Mouse (Mus musculus) urinary bladder, postnatal 4 days (tissue): Measurements from ENCODE around the gene Agtpbp1.
"Not testable (repeated sequence)": the region's sequence is repeated elsewhere in the genome, so short reads cannot be mapped to it uniquely, and the experiment has no call there.

Experiments
- DNase-seq, 2 experiments: peaks; one replicate each; pipeline ENCODE4 v3.0.0; 2021 to 2022; ENCODE audit warnings: low spot score in 2 of 2

The Agtpbp1 gene

DNA sequence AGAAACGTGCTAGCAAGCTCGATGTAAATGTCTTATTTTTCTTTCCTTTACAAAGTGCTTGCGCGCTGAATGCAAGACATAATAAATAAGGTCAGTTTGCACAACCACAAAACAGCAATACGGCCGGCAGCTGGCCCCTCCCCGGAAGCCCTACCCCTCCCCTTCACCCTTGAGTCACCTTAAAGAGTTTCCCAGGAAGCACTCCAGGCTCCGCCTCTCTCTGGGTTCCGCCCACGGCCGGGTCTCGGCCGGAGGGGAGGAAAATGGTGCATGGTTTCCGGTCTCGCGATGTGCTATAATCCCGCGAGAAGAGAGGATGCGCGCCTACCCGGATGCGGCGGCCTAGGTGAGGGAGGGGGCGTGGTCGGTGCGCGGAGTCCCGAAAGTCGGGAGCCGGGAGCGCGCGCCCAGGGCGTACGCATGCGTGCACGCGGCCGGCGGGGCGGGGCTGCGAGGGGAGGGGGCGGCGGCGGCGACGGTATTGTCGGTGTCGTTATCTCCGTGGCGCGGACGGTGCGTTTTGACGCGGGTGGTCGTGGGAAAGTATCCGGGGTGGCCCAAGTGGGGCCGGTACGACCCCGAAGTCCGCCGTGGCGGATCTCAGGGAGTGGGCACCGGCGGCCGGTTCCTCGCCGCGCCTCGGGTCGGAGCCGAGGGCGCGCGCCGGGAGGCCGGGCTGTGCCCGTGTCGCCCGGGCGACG, at the start of gene Agtpbp1, which contains the start of gene Naa35:
TSS of gene Agtpbp1 (minus strand) at position 281 of the 701 bp plus-strand sequence.
TSS of gene Naa35 (plus strand) at position 313 of the 701 bp plus-strand sequence.
- peak; percentile 99 to 100 for DNase-seq

DNA sequence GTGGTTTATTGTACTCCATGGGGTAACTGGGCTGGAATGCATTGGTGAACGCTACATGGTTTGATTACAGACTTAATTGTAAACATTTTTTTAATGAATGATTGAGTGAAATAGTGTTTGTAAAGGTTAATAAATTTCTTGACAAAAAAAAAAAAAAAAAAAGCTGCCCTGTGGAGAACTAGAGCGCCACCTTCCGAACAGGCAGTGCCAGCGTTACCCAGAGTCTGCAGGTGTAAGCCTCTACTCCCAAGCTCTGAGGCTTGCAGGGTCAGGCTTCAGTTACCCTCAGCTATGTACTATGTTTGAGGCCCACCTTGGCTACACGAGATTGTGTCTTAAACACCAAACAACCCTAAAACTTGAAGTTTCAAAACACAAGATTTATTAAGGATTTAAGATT, 49.6 kb upstream of the Agtpbp1 start:
- no peak for DNase-seq

DNA sequence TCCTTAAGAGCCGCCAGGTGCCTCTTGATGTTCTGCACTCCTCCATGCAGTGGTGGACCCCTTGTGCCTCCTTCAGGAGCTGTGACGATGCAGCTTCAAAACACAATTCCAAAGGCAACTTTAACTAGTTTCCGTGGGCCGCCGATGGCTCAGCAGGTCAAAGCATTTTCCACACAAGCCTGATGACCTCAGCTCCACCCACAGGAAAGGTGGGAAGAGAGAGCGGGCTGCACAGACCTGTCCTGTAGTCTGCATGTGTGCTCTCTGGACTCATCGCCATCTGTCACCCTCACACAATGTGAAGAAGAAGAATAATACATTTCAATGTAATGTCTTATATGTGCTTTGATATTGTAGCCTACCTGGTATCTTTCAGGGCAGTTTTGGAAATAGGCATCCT, 41.7 kb upstream of the Agtpbp1 start:
- DNase-seq, result no peak

DNA sequence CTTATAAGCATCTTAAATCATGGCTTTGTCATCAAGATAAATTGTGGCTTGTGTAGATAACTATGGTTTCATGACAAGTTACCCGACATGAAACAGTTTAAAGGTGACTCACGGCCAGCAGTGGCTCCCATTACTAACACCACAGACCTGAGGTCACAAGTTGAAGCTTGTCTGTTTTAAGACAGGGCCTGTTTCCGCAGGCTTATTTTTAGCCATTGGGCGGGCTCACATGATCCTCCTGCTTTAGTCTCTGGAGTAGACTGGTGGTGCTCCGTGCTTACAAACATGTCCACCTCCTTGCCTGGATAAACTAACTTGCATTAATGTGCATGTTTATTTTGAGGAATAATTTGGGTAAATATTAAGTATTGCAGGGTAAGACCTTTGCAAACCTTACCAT, 39.9 kb upstream of the Agtpbp1 start:
- no peak for DNase-seq

DNA sequence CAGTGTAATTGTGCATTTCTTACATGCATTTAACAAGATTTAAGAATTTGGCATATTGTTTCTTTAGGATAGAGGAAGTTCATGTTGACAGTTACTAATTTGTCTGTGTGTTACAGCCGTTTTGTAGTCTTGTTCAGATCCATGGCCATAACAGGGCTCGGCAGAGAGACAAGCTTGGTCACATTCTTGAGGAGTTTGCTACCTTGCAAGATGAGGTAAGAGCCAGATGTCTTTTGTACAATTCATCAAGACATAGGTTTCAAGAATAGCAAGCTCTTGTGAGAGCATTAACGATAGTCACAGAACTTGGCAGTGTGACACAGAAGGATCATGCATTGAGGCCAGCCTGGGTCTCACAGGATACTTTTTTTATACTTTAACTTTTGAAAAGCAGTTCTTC, 39.4 kb upstream of the Agtpbp1 start:
- no peak for DNase-seq

DNA sequence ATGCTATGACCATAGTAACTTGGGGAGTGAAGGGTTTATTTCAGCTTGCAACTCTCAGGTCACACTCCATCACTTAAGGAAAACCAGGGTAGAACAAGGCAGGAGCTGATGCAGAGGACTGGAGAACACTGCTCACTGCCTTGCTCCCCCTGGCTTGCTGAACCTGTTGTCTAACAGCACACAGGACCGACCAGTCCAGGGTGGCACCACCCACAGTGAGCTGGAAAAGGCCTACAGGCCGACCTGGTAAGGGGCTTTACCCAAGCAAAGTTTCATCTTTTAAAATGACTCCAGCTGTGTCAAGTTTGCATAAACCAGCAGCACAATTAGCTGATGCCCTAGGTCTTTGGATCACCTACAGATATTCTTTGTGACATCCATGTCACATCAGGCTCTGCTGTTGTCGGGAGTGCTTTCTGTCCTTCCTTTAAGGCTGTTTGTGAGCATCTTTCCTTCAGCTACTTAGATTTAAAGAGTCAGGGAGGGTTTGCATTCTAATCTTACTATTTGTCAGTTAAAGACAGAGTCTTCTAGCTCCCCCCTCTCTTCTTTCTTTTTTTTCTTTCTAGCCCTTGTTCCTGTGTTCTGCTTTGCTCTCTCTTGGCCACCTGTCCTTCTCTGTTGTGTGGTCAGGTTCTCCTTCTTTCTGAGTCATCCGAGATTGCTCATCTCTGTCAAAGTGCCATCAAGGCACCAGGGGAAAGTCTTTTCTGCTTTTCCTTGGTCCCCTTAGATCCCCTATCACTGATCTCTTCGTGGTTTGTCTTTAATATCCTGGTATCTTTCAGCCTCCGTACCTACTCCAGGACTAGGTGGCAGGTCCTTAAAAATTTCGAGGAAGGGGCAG, 36.8 kb upstream of the Agtpbp1 start:
- no peak for DNase-seq

DNA sequence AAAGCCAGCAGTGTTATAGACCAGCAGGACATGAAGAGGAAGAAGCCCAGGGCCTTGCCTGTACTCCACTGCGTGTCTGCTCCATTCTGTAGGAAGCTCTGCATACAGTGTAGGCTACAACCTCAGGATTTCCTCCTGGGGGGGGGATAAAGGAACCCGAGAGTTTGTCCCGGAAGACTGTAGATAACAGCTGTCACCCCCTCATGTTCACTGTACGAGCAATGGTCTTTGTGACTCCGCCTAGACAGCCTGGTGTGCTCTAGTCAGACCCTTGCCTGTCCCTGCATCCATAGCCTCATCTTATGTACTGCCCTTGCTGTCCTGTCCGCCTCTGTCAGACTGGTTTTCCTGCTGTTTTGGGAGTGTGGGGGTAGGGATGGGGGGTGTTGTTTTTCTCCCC, 33.4 kb upstream of the Agtpbp1 start:
- DNase-seq, result no peak

DNA sequence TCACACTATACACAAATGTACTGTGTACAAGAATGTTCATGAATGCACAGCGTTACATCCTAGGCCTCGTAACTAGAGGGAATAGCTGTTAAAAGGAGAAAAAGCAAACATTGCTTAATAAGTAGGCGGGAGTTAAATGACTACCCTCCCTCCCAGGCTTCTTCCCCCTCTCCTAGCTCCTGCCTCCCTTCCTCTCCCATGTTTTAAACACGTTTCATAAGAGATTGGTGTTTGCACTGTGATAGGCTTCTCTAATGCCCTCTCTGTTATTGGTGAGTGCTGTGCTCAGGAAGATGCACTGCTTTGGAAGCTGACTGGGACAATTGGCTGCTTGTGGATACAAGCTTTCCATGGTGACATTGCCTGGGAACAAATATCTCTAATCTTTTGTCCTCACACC, 30.5 kb upstream of the Agtpbp1 start:
- no peak for DNase-seq

DNA sequence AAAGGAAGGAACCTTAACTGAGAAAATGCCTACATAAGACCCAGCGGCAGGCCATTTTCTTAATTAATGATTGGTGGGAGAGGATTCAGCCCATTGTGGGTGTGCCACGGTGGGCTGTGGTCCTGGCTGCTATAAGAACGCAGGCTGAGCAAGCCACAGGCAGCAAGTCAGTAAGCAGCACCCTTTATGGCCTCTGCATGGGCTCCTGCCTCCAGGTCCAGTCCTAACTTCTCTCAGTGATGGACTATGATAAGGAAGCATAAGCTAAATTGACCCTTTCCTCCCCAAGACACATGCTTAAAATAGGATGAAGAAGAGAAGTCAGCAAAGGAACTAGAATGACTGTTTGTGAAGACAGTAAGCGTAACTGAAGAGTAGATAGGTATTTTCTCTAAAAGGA, 30.1 kb upstream of the Agtpbp1 start:
- no peak for DNase-seq

DNA sequence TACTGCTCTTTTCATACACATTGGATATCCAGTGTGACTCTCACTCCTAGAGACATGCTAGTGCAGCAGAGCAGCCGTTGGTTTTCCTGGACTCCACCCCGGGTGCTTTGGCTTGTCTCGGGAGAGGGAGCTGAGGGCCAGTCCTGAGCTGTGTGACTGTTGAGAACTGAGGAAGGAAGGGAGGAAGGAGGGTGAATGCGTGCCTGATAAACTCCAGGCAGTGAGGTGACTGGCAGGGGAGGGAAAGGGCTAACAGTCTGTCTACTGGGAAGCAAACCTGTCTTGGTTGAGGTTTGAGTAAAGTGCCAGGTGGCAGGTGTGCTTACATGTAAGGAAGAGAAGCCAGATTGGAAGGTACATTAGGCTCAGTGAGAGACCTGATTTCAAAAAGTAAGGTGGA, 28.8 kb upstream of the Agtpbp1 start:
- no peak for DNase-seq

DNA sequence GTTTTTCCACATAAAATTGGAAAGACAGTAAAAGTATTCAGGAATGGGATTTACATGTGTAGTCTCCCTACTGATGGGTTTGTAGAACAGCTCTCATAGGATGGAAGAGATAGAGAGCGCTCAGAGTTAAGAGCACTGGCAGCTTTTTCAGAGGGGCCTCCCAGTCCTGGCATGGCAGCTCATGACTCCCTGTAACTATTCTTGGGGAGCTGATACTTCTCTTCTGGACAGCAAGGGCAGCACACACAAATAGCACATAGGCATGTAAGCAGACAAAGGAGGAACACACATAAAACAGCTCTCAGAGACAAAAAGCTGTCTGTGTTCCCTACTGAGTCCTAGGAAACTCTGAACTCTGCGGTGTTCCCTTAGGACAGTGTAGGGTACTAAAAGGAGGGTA, 25.4 kb upstream of the Agtpbp1 start:
- DNase-seq, result no peak

DNA sequence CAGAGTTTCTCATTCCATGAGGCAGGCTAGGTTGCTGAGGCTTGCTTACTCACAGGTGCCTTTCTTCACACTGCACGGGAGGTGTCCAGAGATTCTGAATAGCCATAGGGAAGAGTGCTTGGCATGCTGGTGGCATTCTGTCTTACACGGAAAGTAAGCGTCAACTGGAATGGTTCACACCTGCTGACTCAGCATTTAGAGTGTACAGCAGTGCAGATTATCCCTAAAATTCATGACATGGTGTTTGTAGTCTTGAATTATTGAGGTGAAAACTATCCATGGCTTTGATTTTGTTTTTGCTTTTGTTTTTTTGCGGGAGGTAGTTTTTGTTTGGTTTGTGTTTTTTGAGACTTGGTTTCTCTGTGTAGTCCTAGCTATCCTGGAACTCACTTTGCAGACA, 24.9 kb upstream of the Agtpbp1 start:
- no peak for DNase-seq

DNA sequence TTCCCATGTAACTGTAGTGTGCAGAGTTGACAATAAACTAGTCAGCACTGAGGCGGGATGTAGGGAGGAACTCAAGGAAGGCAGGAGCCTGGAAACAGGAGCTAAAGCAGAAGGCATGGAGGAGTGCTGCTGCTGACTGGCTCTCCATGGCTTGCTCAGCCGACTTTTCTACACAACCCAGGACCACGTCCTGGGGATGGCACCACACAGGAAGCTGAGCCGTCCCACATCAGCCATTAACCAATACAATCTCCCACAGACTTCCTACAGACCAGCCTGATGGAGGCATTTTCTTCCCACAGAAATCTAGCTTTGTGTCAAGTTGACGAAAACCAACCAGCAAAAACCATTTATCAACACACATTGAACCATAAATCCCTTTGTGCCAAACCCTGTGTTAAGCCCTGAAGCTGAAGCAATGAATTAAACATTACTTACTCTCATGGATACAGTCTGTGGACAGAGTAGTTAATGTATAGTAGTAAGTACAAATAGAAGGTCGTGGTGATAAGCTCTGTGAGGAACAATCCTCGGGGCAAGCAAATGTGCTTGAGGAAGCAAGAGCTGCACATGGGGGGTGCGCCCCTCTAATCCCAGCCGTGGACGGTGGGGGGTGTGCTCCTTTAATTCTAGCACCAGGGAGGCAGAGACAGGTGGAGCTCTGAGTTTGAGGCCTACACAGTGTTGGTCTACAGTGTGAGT, 20.3 kb upstream of the Agtpbp1 start:
- no peak for DNase-seq

DNA sequence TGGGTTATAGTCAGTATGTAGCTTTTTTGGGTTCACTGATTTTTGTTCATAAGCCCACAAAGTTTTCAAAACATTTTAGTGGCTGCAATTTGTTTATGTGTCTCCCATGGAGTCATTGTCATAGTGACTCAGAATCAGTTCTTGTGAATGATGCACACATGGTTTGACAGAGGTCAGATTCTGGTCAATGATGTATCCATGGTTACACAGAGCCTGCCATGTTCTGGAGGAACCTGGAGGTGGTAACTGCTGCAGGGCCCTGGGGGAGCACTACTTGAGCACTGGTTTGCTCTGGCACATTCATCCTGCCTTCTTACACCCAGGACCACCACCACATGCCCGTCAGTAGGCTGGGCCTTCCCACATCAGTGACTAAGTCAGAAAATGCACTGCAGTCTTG, 19.5 kb upstream of the Agtpbp1 start:
- DNase-seq, result no peak

DNA sequence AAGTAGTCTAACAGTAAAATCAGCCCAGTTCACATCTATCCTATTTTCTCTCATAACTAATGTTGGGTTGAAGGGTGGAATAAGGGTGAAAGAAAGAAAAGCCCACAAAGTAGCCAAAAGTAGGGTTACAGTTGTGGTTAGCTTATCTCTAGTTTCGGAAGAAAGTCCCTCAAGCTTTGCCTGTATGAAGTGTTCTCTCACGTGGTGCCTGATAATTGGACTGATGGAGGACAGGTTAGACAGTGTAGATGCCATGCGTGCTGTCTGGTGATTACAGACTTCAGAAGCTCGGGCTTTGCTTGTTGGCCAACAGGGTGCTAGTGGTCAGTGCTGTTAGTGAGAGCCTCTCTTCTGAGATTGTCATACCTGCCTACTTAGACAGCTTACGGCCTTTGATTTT, 18.1 kb upstream of the Agtpbp1 start:
- no peak for DNase-seq

DNA sequence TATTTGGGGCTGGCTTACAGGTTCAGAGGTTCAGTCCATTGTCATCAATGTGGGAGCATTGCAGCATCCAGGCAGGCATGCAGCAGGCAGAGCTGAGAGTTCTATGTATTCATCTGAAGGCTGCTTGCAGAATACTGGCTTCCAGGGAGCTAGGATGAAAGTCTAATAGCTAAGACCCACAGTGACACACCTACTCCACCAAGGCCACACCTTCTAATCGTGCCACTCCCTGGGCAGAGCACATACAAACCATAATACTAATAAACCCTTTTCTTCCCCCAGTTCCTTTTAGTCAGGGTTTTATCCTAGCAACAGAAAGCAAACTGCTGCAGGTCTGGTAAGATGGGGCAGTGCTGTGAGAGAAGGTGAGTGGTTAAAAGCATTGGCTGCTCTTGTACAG, 7.6 kb upstream of the Agtpbp1 start:
- DNase-seq, result no peak

DNA sequence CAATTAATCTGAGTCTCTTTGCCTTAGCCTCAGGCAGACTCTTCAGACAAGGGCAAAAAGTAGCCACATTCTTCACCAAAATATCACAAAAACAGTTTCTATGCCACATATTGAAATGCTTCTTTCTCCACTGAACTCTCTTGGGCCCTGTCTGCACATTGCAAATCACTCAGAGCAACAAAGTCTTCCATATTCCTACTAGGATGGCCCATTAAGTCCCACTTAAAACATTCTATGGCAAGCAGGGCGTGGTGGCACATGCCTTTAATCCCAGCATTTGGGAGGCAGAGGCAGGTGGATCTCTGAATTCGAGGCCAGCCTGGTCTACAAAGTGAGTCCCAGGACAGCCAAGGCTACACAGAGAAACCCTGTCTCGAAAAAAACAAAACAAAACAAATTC, 7.0 kb upstream of the Agtpbp1 start:
- not testable (repeated sequence) for DNase-seq

DNA sequence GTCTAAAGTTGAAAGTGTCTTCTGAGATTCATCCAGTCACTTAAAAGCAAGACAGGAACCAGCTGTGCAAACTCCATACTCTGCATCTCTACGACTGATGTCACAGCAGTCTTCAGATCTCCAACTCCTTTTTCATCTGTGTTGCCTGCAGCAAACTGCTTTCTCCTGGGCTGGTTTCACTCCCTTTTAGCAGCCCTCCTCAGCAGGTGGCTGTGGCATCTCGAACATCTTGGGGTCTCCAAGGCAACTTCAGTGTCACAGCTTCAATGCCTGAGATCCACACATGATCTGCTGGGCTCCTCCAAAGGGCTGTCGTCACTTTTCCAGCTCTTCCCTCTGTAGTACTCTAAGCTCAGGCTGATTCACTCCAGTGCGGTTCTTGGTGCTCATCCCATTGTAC, 5.7 kb upstream of the Agtpbp1 start:
- no peak for DNase-seq

DNA sequence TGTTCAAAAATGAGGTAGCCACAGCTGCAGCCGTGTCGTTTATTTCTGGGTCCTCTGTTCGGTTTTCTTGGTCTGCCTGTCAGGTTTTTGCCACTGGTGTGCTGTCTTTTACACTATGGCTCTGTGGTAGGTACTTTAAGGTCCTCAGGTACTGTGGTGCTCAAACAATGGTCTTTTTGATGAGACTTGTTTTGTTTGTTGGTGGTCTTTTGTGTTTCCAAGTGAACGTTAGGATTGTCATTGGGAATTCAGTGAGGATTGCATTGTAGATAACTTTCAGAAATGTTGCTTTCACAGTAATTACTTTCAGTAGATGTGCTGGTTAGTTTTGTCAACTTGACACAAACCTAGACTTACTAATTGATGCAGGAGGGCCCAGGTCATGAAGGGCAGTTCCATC, 4.6 kb upstream of the Agtpbp1 start:
- DNase-seq, result no peak

DNA sequence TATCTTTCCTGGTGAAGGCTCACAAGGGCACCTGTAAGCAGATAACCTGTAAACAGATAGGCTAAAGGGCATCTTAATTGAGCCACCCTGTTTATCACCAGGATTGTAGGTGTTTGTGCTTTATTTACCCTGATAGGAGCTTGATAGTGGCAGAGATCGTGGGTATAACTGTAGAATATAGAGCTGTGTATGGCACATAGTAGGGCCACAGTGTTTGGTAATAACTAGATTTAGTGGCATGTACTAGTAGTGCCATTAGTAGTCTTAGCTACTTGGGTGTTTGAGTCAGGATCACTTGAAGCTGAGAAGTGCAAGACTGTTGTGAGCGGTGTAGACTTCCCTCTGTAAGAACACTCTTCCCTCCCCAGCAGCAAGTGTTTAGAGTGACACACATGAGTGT, 2.2 kb upstream of the Agtpbp1 start:
- DNase-seq, result no peak

DNA sequence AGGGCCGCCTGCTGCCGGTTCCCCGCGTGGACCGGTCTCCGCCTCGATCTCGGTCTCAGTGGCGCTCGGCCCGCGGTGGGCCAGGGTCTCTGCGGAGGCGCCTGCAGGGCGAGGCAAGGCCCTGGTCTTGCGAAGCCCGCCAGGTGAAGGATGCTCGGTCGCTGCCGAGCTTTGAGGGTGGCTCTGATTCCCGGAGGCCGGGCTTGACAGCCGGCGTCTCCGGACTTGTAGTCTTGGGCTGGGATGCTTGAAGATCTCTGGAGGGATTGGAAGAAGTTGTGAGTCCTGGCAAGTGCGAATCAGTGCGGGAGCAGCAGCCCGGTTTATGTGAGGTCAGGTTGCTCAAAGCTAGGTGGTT, 600 bp upstream of the Agtpbp1 start:
- DNase-seq, result no peak

DNA sequence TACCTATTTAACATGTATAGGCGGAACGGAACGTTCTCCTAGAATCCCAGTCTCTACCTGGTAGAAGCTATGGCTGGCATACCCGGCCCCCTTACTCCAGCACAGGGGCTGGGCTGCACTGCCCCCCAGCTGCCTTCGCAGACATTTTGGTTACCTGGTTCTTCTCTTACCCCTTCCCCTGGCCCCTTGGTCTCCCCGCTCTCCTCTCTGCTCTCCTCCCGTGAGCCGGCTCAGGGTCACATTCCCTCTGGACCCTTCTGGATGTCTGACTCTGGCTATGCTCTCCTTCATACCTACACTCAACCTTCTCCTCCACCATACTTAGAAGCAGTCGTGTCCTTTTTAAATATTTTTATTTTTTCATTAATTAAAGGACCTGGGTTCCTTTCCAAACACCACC, 546 bp downstream of the Agtpbp1 start:
- DNase-seq, result peak in 1 of 2 experiments; percentile 43

DNA sequence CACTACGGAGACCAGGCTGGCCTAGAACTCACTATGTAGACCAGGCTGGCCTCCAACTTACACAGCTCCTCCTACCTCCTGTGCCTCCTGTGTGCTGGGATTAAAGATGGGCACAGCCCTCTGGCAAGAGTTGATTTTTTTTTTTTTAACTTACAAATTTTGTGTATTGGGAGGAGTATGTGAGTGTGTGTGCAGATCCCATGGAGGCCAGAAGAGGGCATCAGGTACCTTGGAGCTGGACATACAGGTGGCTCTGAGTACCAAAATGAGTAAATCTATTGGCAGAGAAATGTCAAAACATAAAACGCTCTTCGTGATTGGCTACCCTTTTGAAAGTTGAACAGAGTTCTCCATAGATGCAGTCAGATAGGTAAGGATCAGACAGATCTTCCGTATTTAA, 4.1 kb downstream of the Agtpbp1 start:
- no peak for DNase-seq
